Mouse (Mus musculus): ENCODE results near the gene Pmm1. TPM values are rescaled to one million over a fixed set of nuclear protein-coding genes. Genes with fewer than 3 reads are reported as not detected.
"Not testable (repeated sequence)": the region's sequence is repeated elsewhere in the genome, so short reads cannot be mapped to it uniquely, and the experiment has no call there.

Gene Pmm1
- polyA plus RNA-seq, 1 experiment = 80.5 TPM

- DNase-seq (ENCODE audit: low spot score) = no peak
Observed at GRCm38 (mm10) chr15:81927741-81928140, 33.0 kb downstream of the Pmm1 start.

- no peak for DNase-seq (ENCODE audit: low spot score)
Observed at GRCm38 (mm10) chr15:81926446-81926822, 34.3 kb downstream of the Pmm1 start.

- DNase-seq (ENCODE audit: low spot score) = peak; percentile 68
Observed at GRCm38 (mm10) chr15:81925760-81926445, 34.8 kb downstream of the Pmm1 start, which contains the start of gene Polr3h. Polr3h (minus strand) TSS chr15:81926240.

GRCm38 (mm10) chr15:81924933-81925332 is 35.8 kb downstream of the Pmm1 start:
- no peak for DNase-seq (ENCODE audit: low spot score)

GRCm38 (mm10) chr15:81921255-81921654 is 39.5 kb downstream of the Pmm1 start:
- DNase-seq (ENCODE audit: low spot score) = no peak

GRCm38 (mm10) chr15:81920546-81921217 is 40.0 kb downstream of the Pmm1 start:
- no peak for DNase-seq (ENCODE audit: low spot score)

- no peak for DNase-seq (ENCODE audit: low spot score)
Observed at GRCm38 (mm10) chr15:81919062-81919461, 41.7 kb downstream of the Pmm1 start.

- peak; percentile 51 for DNase-seq (ENCODE audit: low spot score)
Observed at GRCm38 (mm10) chr15:81917621-81918463, 42.9 kb downstream of the Pmm1 start.

- DNase-seq (ENCODE audit: low spot score) = no peak
Observed at GRCm38 (mm10) chr15:81917201-81917600, 43.5 kb downstream of the Pmm1 start.

GRCm38 (mm10) chr15:81915663-81916062 is 45.1 kb downstream of the Pmm1 start:
- no peak for DNase-seq (ENCODE audit: low spot score)

- no peak for DNase-seq (ENCODE audit: low spot score)
Observed at GRCm38 (mm10) chr15:81914668-81915067, 46.1 kb downstream of the Pmm1 start.

GRCm38 (mm10) chr15:81912498-81912897 is 48.2 kb downstream of the Pmm1 start:
- no peak for DNase-seq (ENCODE audit: low spot score)

GRCm38 (mm10) chr15:81908767-81909166 is 52.0 kb downstream of the Pmm1 start:
- not testable (repeated sequence) for DNase-seq (ENCODE audit: low spot score)

- DNase-seq (ENCODE audit: low spot score) = no peak
Observed at GRCm38 (mm10) chr15:81907953-81908352, 52.8 kb downstream of the Pmm1 start.

- no peak for DNase-seq (ENCODE audit: low spot score)
Observed at GRCm38 (mm10) chr15:81904939-81905338, 55.8 kb downstream of the Pmm1 start.

Other genes starting within 250 kb of the Pmm1 start
- 30.8 and 41.0 TPM in 2 replicates for gene Zc3h7b, start 215.9 kb downstream of the Pmm1 start, polyA plus RNA-seq (2012; rRNA removed)
- gene Rangap1, start 215.4 kb downstream of the Pmm1 start, polyA plus RNA-seq (2012; rRNA removed) = 29.4 and 31.0 TPM in 2 replicates
- 193 and 226 TPM in 2 replicates for gene Tef, start 158.5 kb downstream of the Pmm1 start, polyA plus RNA-seq (2012; rRNA removed)
- 18.0 and 24.4 TPM in 2 replicates for gene Tob2, start 102.1 kb downstream of the Pmm1 start, polyA plus RNA-seq (2012; rRNA removed)
- 44.3 and 49.6 TPM in 2 replicates for gene Phf5a, start 89.0 kb downstream of the Pmm1 start, polyA plus RNA-seq (2012; rRNA removed)
- 185 and 189 TPM in 2 replicates for gene Aco2, start 88.6 kb downstream of the Pmm1 start, polyA plus RNA-seq (2012; rRNA removed)
- 17.2 and 17.4 TPM in 2 replicates for gene Polr3h, start 34.7 kb downstream of the Pmm1 start, polyA plus RNA-seq (2012; rRNA removed)
- gene Csdc2, start 24.2 kb downstream of the Pmm1 start, polyA plus RNA-seq (2012; rRNA removed) = 20.2 and 29.6 TPM in 2 replicates
- not detected in 2 replicates for gene 1700029P11Rik, start 19.6 kb upstream of the Pmm1 start, polyA plus RNA-seq (2012; rRNA removed)
- gene Xrcc6, start 26.9 kb upstream of the Pmm1 start, polyA plus RNA-seq (2012; rRNA removed) = 18.3 and 20.4 TPM in 2 replicates
- gene Desi1, start 72.9 kb upstream of the Pmm1 start, polyA plus RNA-seq (2012; rRNA removed) = 19.5 and 21.7 TPM in 2 replicates
- 77.9 and 79.0 TPM in 2 replicates for gene Snu13, start 86.7 kb upstream of the Pmm1 start, polyA plus RNA-seq (2012; rRNA removed)
- gene 4930407I10Rik, start 98.2 kb upstream of the Pmm1 start, polyA plus RNA-seq (2012; rRNA removed) = not detected in 2 replicates
- gene Mei1, start 109.1 kb upstream of the Pmm1 start, polyA plus RNA-seq (2012; rRNA removed) = 0.78 and 0.99 TPM in 2 replicates
- gene Ccdc134, start 167.0 kb upstream of the Pmm1 start, polyA plus RNA-seq (2012; rRNA removed) = 12.8 and 16.1 TPM in 2 replicates
- gene Srebf2, start 186.3 kb upstream of the Pmm1 start, polyA plus RNA-seq (2012; rRNA removed) = 55.3 and 68.9 TPM in 2 replicates